Mouse (Mus musculus): ENCODE data around the gene Vps35l.

Gene Vps35l

GRCm38 (mm10) chr7:118777598-118778394 is 37.8 kb downstream of the Vps35l start:
- no peak for DNase-seq (ENCODE audit: low spot score)

GRCm38 (mm10) chr7:118778561-118778960 is 38.5 kb downstream of the Vps35l start:
- no peak for DNase-seq (ENCODE audit: low spot score)

DNA sequence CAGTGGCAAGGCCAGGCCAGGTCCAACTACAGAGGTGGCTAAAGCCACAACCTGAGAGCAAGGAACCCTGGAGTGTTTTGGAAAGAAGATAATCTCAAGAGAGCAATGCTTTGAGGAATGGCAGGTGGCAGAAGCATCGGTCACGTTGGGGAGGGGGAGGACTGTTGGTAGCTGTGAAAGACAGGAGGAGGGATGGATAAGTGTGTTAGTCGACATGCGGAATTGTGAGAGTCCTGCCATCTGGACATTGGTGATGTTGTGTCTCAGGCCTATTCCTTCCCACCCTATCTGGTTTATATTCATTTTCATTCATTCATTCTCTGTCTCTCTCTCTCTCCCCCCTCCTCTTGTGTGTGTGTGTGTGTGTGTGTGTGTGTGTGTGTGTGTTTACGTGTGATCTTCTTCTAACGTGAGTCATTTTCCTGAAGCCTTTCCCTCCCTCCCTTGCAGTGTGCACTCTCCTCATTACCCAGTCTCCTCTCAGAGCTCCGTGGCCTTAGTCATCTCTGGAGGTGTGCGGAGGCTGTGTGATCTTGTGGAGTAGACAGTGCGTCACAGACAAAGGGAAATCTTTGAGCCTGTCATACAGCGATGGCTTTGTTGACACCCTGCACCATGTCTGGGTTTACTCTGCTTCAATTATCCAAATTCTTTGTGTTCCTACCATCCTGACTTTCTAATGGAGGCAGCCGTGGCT is 43.4 kb downstream of the Vps35l start:
- DNase-seq (ENCODE audit: low spot score), result no peak

DNA sequence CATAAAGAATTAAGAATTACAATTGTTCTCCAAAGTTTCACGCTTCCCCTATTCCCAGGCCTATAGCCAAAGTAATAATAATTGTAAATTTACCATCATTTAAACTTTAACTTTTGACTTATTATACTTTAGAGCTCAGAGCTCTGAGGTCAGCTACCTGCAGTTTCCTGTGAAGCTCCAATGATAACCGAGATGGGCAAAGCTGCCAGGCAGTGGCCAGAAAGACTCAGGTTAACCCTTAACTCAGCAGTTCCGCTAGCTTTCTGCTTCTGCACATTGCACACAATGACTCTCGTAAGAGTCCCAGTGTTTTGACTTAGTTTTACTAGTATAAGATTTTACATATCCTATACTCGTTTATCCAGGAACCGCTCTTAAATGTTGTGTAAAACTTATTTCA is 46.1 kb downstream of the Vps35l start:
- DNase-seq (ENCODE audit: low spot score), result no peak

GRCm38 (mm10) chr7:118787326-118787725 is 47.3 kb downstream of the Vps35l start:
- no peak for DNase-seq (ENCODE audit: low spot score)

- no peak for DNase-seq (ENCODE audit: low spot score)
Observed at GRCm38 (mm10) chr7:118788481-118788880, 48.5 kb downstream of the Vps35l start.

DNA sequence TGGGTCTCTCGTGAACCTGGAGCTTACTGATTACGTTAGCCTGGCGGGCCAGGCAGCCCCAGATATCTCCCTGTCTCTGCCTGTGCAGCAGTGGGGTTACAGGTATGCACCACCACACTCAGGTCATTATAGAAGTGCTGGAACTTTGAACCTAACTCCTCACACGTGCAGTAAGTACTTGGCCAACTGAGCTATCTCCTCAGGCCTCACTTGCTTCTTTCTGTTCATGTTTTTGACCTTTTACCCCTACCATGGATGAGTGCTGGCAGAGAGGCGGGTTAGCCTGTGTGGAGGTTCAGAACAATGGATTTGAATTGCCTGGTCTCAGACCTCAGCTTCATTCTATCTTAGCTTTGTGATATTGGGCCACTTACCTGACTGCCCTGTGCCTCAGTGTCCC is 50.3 kb downstream of the Vps35l start:
- DNase-seq (ENCODE audit: low spot score), result no peak

GRCm38 (mm10) chr7:118793899-118794298 is 53.9 kb downstream of the Vps35l start:
- no peak for DNase-seq (ENCODE audit: low spot score)

DNA sequence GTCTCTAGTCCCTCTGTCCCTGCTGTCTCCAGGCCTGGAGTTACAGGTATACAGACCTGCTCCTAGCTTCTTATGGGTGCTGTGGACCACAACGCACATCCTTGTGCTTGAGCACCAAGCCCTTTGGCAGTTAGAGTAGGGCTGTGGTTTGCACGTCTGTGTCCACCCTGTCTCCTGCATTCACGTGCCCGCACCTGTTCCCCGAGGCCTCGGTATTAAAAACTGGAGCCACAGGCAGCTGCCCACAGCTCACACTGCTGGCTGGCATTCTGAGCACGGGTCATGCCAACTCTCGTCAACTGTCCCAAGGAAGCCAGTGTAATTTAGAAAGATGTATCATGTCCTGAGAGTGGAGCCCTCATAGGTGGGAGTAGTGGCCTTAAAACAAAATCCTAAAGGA is 55.8 kb downstream of the Vps35l start:
- DNase-seq (ENCODE audit: low spot score), result no peak

DNA sequence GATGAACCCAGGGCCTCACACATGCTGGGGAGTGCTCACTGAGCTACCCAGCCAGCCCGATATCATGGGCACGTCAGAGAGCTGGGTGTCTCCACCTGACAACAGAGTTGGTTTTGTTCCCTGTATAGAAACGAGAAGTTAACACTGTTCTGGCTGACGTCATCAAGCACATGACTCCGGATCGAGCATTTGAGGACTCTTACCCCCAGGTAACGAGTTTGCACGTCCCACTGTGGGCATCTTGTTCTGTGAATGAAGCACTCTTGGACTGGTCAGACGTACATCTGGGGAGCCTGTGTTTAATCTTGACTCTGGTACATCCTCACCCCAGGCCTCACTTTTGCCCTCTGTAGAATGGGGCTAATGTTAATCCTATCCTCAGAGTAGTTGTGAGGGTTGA is 56.8 kb downstream of the Vps35l start:
- no peak for DNase-seq (ENCODE audit: low spot score)

GRCm38 (mm10) chr7:118797600-118797999 is 57.6 kb downstream of the Vps35l start:
- no peak for DNase-seq (ENCODE audit: low spot score)

GRCm38 (mm10) chr7:118798105-118798570 is 58.1 kb downstream of the Vps35l start:
- no peak for DNase-seq (ENCODE audit: low spot score)

GRCm38 (mm10) chr7:118800112-118800734 is 60.2 kb downstream of the Vps35l start:
- DNase-seq (ENCODE audit: low spot score), result no peak

DNA sequence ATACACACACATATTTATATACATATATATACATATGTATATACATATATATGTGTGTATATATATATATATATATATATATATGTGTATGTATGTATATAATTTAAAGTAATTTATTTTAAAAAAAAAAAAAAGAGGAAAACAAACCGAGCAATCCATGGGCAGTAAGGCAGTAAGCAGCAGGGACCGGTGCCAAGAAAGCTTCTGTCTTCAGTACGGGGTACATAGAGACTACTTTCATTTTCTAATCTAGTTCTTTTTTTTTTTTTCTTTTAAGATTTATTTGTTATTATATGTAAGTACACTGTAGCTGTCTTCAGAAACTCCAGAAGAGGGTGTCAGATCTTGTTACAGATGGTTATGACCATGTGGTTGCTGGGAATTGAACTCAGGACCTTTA is 61.8 kb downstream of the Vps35l start:
- DNase-seq (ENCODE audit: low spot score), result no peak

- DNase-seq (ENCODE audit: low spot score), result no peak
Observed at GRCm38 (mm10) chr7:118803425-118803824, 63.4 kb downstream of the Vps35l start.

GRCm38 (mm10) chr7:118806631-118807411 is 66.8 kb downstream of the Vps35l start:
- no peak for DNase-seq (ENCODE audit: low spot score)

DNA sequence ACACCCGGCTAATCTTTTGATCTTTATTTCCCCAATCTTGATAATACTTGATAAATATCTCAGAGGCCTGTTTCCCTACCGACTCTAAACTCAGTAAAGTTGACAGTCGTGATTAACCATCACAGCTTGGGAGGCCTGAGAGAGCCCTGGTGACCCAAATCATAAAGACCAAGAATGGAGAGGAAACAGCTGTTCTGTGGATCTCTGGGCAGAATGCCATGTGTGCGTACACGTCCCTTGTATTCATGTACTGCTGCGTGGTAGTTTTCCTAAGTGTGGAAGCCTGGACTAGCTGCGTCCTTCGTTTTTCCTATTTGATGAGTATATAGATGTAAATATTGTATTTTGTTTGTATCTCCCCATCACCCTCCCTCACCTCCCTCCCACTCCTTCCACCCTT is 67.9 kb downstream of the Vps35l start:
- no peak for DNase-seq (ENCODE audit: low spot score)

GRCm38 (mm10) chr7:118811407-118812106 is 71.5 kb downstream of the Vps35l start:
- no peak for DNase-seq (ENCODE audit: low spot score)

DNA sequence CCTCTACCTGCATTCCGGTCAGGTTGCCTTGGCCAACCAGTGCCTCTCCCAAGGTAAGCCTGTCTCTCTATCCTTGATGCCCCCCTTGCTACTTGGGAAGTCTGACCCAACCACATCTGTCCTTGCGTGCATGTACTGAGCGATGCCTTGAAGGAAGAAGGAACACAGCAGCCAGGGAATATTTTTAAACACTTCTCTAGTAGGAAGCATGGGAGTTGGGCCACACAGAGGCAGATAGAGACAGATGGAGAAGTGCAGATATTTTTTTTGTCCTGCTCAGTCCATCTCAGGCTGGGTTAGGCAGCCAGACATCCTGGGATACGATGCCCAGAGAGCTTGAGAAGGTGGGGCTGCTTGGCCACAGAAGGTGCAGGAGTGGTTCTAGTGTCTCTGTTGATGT is 73.6 kb downstream of the Vps35l start:
- no peak for DNase-seq (ENCODE audit: low spot score)

GRCm38 (mm10) chr7:118816275-118816674 is 76.2 kb downstream of the Vps35l start:
- no peak for DNase-seq (ENCODE audit: low spot score)

DNA sequence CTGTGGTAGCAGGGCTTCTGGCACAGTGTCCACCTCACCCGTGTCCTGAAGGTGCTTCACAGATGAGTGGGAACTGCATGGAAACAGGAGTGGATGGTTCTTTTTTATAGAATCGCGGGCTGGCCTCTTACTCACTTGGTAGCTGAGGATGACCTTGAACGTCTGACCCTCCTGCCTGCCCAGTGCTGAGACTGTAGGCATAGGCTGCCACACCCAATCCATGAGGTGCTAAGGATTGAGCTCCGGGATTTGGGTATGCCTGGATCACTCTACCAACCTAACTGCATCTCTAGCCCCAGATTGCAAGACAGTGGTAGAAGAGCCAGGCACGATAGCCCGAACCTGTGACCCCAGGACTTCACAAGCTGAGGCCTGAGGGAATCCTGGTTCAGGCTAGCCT is 77.7 kb downstream of the Vps35l start:
- no peak for DNase-seq (ENCODE audit: low spot score)

GRCm38 (mm10) chr7:118819666-118820065 is 79.6 kb downstream of the Vps35l start:
- DNase-seq (ENCODE audit: low spot score), result no peak
